Mouse (Mus musculus): ENCODE measurements around the gene Cdk19.
"Not testable (repeated sequence)": the region's sequence is repeated elsewhere in the genome, so short reads cannot be mapped to it uniquely, and the experiment has no call there.

Cdk19 gene

DNA sequence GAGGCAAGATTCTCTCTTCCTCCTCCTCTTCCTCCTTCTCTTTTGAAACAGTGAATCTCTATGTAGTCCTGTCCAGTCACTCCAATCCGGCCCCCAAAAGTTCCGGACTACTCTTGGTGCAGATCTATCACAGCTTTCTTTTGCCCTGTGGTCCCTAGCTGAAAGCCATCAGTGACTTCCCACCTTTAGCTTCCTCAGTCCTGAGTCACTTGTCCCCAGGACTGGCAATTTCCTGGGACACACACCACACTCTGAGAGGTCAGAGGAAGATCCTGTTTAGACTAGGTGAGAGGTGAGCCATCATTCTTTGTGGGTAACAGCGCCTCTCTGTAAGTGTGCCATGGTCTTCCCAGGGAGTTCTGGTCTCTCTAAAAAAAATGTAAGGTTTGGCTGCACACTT lies 187.6 kb downstream of the Cdk19 start:
- DNase-seq: no peak

GRCm38 (mm10) chr10:40527573-40527972 lies 188.2 kb downstream of the Cdk19 start:
- peak; percentile 62 for DNase-seq

- no peak for DNase-seq
Measured at GRCm38 (mm10) chr10:40528668-40529067, 189.3 kb downstream of the Cdk19 start.

- DNase-seq: peak; percentile 83
Measured at GRCm38 (mm10) chr10:40529617-40530016, 190.3 kb downstream of the Cdk19 start.

DNA sequence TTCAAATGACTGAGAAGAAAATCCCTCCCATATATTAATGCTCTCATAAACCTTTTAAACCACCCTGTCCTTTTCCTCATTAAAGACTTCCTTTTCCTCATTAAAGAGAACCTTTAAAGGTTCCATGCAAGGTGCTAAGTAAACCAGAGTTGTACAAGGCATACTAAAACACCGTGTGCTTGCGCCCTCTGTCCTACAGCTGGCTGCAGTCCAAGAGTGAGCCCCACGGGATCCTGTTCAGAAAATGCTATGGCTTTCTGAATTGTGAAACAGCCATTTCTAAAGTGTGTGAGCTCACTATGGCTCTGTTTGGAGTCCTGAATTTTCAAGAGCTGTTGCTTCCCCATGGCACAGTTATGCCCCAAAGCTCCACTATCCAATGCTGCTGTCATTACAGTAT lies 191.3 kb downstream of the Cdk19 start:
- DNase-seq: no peak

GRCm38 (mm10) chr10:40532586-40532985 lies 193.2 kb downstream of the Cdk19 start:
- not testable (repeated sequence) for DNase-seq

Measured in thymus, postnatal 4 days (tissue).